Mouse (Mus musculus): ENCODE measurements at regions not wholly inside any gene's neighbourhood (a gene's known extent, or its start where the extent isn't known, plus 50 kb on each side); places are given as distances from the start of the nearest gene placed in this dataset.

DNA sequence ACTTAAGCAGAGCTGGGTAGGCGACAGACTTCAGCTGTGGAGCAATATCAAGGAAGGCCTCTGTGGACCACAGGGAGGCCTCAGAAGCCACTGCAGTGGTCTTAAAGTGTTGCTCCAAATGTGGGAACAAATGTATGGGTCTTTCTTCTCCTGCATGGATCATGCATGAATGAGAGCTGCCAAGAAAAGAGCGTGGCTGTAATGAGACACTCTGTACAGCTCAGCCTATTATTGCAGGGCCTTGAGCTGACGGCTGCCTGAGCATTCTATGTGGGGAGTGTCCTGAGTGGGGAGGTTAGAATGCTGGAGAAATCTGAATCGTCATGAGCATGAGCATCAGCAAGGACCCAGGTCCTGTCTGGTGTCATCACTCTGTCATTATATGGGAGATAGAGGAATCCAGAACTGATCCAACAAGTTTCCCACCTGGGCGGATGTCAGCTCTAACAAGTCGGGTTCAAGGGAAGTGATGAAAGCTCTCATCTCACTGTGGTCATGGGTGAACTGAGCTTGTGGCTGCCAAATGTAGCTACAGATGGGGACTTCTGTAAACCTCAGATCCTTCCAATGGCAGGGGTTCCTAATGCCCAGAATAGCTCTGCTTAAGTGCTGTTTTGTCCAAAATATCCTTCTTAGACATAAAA is 176.6 kb downstream of the Cd83 start:
- 81% methylated on average over 6 of the region's 6 CpGs for WGBS
- Histone ChIP-seq H3K4me1 (ENCODE audit: control insufficient read depth, insufficient read depth, low read length) (no peaks in the 10 kb centered on the region), H3K4me3 (replicated peaks; ENCODE audit: insufficient read depth, low read depth, low read length) (no peak overlapping the region), H3K27ac (ENCODE audit: insufficient read depth, low read length) (no peak overlapping the region), H3K27me3 (ENCODE audit: control insufficient read depth, insufficient read depth, low read length) (no peaks in the 10 kb centered on the region)
- DNase-seq: no peak
- TF ChIP-seq POLR2A (IDR thresholded peaks at IDR 0.05; ENCODE audit: borderline replicate concordance, insufficient read depth, low read length) (no peak), CTCF (IDR thresholded peaks at IDR 0.05; ENCODE audit: borderline replicate concordance, insufficient read depth, low read depth, low read length) (no peak)

DNA sequence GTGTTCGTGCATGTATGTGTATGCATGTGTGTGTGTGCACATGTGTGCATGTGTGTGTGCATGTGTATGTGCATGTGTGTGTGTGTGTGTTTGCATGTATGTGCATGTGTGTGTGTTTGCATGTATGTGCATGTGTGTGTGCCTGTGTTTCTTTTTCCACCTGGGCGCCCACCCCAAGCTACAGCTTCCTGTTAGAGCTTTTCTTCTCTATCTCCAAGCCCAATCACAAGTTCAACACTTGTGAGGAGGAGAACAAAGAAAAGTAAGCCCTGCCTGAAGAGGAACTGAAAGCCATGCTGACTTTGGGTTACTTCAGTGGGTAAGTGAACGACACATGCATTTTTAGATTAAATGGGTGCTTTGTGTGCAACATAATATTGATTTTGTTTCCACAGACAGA is 177.4 kb downstream of the Cd83 start:
- Histone ChIP-seq H3K27ac (ENCODE audit: insufficient read depth, low read length) (no peak overlapping the region), H3K27me3 (ENCODE audit: control insufficient read depth, insufficient read depth, low read length) (no peaks in the 10 kb centered on the region), H3K4me3 (replicated peaks; ENCODE audit: insufficient read depth, low read depth, low read length) (no peak overlapping the region), H3K4me1 (ENCODE audit: control insufficient read depth, insufficient read depth, low read length) (no peaks in the 10 kb centered on the region)
- TF ChIP-seq POLR2A (IDR thresholded peaks at IDR 0.05; ENCODE audit: borderline replicate concordance, insufficient read depth, low read length) (no peak), CTCF (IDR thresholded peaks at IDR 0.05; ENCODE audit: borderline replicate concordance, insufficient read depth, low read depth, low read length) (no peak)
- WGBS: 98% methylated on average over 3 of the region's 3 CpGs
- DNase-seq: no peak

DNA sequence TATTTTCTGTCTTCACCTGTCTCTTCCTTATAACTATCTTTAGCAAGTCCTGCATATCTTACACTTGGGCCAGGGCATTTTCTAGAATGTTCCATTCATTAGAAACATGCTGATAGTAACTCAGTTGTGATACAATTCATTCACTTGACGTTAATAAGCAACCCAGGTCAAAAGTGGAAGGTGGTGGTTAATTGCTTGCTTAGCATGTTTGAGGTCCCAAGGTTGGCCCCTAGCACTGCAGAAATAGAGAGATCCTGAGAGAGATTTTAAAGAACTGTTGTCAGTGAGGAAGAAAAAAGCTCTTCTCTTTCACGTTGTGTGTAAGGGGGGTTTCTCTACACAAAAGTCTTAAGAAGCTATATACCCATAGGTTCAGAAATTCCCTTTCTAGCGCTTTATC is 178.7 kb downstream of the Cd83 start:
- WGBS: 93% methylated on average over 3 of the region's 3 CpGs
- no peak for DNase-seq

DNA sequence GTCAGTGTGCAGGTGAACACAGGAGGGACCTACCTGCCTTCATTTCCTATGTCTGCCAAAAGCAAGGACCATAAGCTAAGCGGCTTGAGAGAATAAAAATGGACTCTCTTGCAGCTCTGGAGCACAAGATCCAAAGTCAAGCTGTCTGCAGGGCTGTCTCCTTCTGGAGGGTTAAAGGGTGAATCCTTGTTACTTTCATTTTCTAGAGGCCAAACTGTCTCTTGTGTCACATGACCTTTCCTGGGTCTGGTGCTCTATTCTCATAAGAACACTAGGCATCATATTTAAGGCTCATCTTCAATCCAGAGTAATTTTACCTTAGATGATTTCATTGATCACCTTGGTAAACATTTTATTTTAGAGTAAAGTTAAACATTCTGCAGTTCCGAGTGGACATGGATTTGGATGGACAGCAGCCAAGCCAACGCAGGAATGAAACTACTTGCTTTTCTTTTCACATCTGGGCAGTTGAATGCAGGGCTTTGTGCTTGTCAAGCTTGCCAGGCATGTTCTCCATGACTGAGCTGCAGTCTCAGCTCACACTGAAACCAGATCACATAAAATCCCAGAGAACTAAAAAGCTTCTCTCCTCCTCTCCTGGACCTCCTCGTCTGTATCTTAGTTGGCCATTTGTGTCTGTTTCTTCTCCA is 180.8 kb downstream of the Cd83 start:
- no peak for DNase-seq
- no peaks in the 10 kb centered on the region for H3K27me3 ChIP-seq (ENCODE audit: control insufficient read depth, insufficient read depth, low read length)
- peaks cover 7% of the 10 kb centered on the region for H3K4me1 ChIP-seq (ENCODE audit: control insufficient read depth, insufficient read depth, low read length)
- H3K27ac ChIP-seq (ENCODE audit: insufficient read depth, low read length): no peak overlapping the region
- 82% methylated on average over 4 of the region's 4 CpGs for WGBS
- H3K4me3 ChIP-seq (replicated peaks; ENCODE audit: insufficient read depth, low read depth, low read length): no peak overlapping the region
- no peak for TF ChIP-seq CTCF (IDR thresholded peaks at IDR 0.05; ENCODE audit: borderline replicate concordance, insufficient read depth, low read depth, low read length)
- no peak for TF ChIP-seq POLR2A (IDR thresholded peaks at IDR 0.05; ENCODE audit: borderline replicate concordance, insufficient read depth, low read length)

More for the DNA sequence above, 178.7 kb downstream of the Cd83 start:
- Histone ChIP-seq H3K4me1 (ENCODE audit: control insufficient read depth, insufficient read depth, low read length) (peaks cover 7% of the 10 kb centered on the region), H3K27ac (ENCODE audit: insufficient read depth, low read length) (no peak overlapping the region), H3K27me3 (ENCODE audit: control insufficient read depth, insufficient read depth, low read length) (no peaks in the 10 kb centered on the region), H3K4me3 (replicated peaks; ENCODE audit: insufficient read depth, low read depth, low read length) (no peak overlapping the region)
- TF ChIP-seq POLR2A (IDR thresholded peaks at IDR 0.05; ENCODE audit: borderline replicate concordance, insufficient read depth, low read length) (no peak), CTCF (IDR thresholded peaks at IDR 0.05; ENCODE audit: borderline replicate concordance, insufficient read depth, low read depth, low read length) (no peak)

DNA sequence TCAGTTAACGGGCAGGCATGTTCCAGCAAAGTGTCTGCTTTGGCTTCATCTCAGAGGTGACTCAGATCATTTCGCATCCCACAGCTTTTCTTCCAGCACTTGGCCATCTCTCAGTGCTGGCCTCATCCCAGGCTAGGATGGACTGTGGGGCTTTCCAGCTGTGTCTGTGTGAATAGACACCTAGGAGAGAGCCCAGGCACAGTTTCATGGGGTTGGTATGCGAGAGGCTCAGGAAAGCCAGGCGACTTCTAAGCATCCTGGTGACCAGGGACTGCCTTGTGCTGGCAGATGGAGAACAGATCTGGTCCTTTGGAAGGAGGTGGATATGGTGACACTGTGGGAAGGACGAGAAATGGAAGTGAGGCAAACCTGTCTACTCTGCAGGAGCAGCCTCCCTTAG is 182.9 kb downstream of the Cd83 start:
- Histone ChIP-seq H3K27ac (ENCODE audit: insufficient read depth, low read length) (0 out of 2 replicates have a peak overlapping the region, but pooled peaks have one; percentile 2), H3K4me1 (ENCODE audit: control insufficient read depth, insufficient read depth, low read length) (peaks cover 7% of the 10 kb centered on the region), H3K27me3 (ENCODE audit: control insufficient read depth, insufficient read depth, low read length) (no peaks in the 10 kb centered on the region), H3K4me3 (replicated peaks; ENCODE audit: insufficient read depth, low read depth, low read length) (no peak overlapping the region)
- TF ChIP-seq POLR2A (IDR thresholded peaks at IDR 0.05; ENCODE audit: borderline replicate concordance, insufficient read depth, low read length) (no peak), CTCF (IDR thresholded peaks at IDR 0.05; ENCODE audit: borderline replicate concordance, insufficient read depth, low read depth, low read length) (no peak)
- peak; percentile 55 to 69 for DNase-seq
- 12% methylated on average over 5 of the region's 5 CpGs for WGBS

DNA sequence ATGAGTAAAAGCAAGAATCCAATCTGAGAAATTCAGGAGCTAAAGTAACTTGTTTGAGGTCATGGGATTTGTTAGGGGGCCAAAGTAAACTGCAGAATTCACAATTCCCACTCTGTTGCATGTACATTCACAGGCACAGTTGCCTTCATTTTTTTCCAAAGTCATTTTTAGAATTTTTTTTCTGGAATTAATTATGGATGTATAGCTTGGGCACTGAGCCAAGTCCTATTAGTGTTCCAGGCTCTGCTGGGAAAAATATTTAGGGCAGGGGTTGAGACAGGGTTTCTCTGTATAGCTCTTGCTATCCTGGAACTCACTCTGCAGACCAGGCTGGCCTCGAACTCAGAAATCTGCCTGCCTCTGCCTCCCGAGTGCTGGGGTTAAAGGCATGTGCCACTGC is 188.3 kb downstream of the Cd83 start:
- 93% methylated on average over 2 of the region's 2 CpGs for WGBS
- DNase-seq: no peak
- TF ChIP-seq POLR2A (IDR thresholded peaks at IDR 0.05; ENCODE audit: borderline replicate concordance, insufficient read depth, low read length): no peak
- TF ChIP-seq CTCF (IDR thresholded peaks at IDR 0.05; ENCODE audit: borderline replicate concordance, insufficient read depth, low read depth, low read length): no peak

DNA sequence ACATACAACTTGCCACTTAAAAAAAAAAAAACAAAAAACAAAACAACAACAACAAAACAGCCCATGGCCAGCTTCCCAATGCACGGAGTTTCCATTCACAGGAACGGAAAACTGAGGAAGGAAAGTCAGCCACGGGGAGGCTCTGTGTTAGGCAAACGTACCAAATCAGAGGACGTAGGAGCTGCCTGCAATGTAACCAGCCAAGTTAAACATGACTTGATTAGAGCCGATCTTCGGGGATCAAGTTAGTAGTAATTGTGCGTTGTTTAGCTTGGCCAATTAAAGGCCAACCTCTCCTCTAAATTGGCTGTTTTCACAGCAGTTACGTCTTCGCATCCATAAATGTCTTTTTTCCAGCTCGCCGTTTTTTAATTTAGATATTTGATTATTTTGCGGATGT is 190.7 kb downstream of the Cd83 start:
- H3K4me1 ChIP-seq (ENCODE audit: control insufficient read depth, insufficient read depth, low read length): no peaks in the 10 kb centered on the region
- WGBS: 91% methylated on average over 13 of the region's 13 CpGs
- TF ChIP-seq POLR2A (IDR thresholded peaks at IDR 0.05; ENCODE audit: borderline replicate concordance, insufficient read depth, low read length): no peak
- TF ChIP-seq CTCF (IDR thresholded peaks at IDR 0.05; ENCODE audit: borderline replicate concordance, insufficient read depth, low read depth, low read length): no peak
- H3K4me3 ChIP-seq (replicated peaks; ENCODE audit: insufficient read depth, low read depth, low read length): no peak overlapping the region
- H3K27me3 ChIP-seq (ENCODE audit: control insufficient read depth, insufficient read depth, low read length): no peaks in the 10 kb centered on the region
- no peak for DNase-seq
- H3K27ac ChIP-seq (ENCODE audit: insufficient read depth, low read length): no peak overlapping the region

More for the DNA sequence above, 188.3 kb downstream of the Cd83 start:
- H3K27me3 ChIP-seq (ENCODE audit: control insufficient read depth, insufficient read depth, low read length): no peaks in the 10 kb centered on the region
- no peak overlapping the region for H3K4me3 ChIP-seq (replicated peaks; ENCODE audit: insufficient read depth, low read depth, low read length)
- H3K4me1 ChIP-seq (ENCODE audit: control insufficient read depth, insufficient read depth, low read length): peaks cover 1% of the 10 kb centered on the region; the same call in 1 of the 2 replicates
- H3K27ac ChIP-seq (ENCODE audit: insufficient read depth, low read length): no peak overlapping the region

DNA sequence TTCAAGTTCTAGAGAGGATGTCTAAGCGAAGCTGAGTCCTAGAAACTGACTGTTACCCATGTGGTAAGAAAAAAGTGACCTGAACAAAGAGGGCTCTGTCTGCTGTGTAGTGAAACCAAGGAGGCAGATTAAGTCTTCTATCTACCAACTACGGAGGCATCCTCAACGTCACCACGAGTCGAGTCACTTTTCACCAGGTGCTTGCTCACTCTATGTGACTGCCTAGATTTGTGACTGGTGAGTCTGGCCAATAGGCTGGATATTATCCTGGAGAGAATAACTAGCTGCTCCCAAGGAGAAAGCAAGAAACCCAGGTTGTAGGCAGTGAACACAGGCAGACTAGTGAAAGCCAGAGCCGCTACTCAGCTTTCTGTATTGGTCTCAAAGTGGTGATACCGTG is 191.2 kb downstream of the Cd83 start:
- no peak for DNase-seq
- H3K4me1 ChIP-seq (ENCODE audit: control insufficient read depth, insufficient read depth, low read length): no peaks in the 10 kb centered on the region
- WGBS: 87% methylated on average over 7 of the region's 7 CpGs
- no peak overlapping the region for H3K4me3 ChIP-seq (replicated peaks; ENCODE audit: insufficient read depth, low read depth, low read length)
- no peaks in the 10 kb centered on the region for H3K27me3 ChIP-seq (ENCODE audit: control insufficient read depth, insufficient read depth, low read length)
- TF ChIP-seq POLR2A (IDR thresholded peaks at IDR 0.05; ENCODE audit: borderline replicate concordance, insufficient read depth, low read length): no peak
- TF ChIP-seq CTCF (IDR thresholded peaks at IDR 0.05; ENCODE audit: borderline replicate concordance, insufficient read depth, low read depth, low read length): no peak
- no peak overlapping the region for H3K27ac ChIP-seq (ENCODE audit: insufficient read depth, low read length)

Measured in cerebellum, adult 2 months (tissue).